Mouse (Mus musculus) layer of hippocampus, adult 9-11 months (tissue): ENCODE results near the gene Snx6.

ENCODE experiments used
- DNase-seq: peaks from one replicate; pipeline ENCODE4 v3.0.0; 2022

The Snx6 gene

DNA sequence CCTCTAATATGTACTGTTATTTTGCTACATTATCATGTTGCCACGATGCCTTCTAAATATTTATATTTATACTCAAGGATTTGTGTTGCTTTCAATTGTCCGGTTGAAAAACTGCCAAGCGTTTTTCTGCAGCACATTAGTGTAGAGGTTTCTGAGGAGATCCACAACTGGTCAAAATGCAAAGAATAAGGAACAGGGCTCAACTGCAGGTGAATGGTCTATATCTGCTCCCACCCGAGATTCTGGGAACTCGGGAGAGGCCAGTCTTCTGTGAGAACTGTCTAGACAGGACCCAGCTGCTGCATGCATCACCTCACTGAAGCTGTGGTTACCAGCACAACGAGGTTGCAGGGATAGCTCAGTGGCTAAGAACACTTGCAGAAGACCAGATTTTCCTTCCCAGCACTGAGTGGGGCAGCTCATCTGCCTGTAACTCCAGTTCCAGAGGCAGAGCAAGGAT is 97.7 kb downstream of the Snx6 start:
- no peak for DNase-seq

DNA sequence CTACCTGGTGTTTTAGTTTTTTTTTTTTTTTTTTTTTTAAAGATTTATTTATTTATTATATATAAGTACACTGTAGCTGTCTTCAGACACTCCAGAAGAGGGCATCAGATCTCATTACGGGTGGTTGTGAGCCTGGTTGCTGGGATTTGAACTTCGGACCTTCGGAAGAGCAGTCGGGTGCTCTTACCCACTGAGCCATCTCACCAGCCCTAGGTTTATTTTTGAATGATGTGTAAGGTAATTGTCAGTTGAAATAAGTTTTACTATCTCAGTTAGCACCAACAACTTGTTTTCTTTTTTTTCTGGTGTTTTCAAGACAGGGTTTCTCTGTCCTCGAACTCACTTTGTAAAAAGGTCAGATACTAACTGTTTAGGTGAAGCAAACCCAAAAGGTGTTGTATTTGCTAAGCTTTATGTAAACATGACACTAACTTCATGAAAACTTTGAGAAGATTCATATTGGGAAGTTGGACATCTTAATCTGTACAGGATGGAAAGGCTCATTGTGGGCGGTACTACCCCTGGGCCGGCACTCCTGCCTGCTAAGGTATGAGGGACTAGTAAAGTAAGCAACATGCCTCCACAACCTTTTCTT is 98.4 kb downstream of the Snx6 start:
- DNase-seq = no peak
